Mouse (Mus musculus) heart, adult 2 months (tissue): ENCODE measurements around the gene Ppp1r10.

ENCODE experiments used
- CTCF ChIP-seq: fragments of 200-600 bp; IDR thresholded peaks from 2 replicates; pipeline ENCODE4 v1.8.1; 2022; ENCODE audit warnings: antibody characterized with exemption, mild to moderate bottlenecking, moderate library complexity
- EP300 ChIP-seq: fragments of 200-500 bp; IDR thresholded peaks from 2 replicates; pipeline ENCODE4 v1.6.1; 2011; ENCODE audit warnings: low read depth, low read length, control low read depth; ENCODE audit not compliant: insufficient read depth

DNA sequence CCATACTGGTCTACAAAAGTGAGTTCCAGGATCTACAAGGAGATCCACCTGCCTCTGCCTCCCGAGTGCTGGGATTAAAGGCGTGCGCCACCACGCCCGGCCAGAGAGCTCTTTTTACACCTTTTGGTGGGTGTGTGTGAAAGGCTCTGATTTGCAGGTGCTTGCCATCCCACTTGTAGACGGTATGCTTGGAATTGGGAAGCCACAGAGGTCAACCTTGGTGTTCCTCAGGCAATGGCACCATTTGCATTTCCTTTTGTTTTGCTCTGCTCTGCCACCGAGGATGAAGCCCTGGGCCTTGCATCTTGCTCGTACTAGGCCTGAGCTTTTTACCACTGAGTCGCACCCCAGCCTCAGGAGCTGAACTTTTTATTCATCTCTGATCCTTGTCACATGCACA is 65.5 kb downstream of the Ppp1r10 start:
- TF ChIP-seq EP300 = no peak
- TF ChIP-seq CTCF = no peak
